Mouse (Mus musculus) liver, embryonic 16.5 days (tissue): Measurements from ENCODE around the gene Ppp2r3a. TPM values are rescaled to one million over a fixed set of nuclear protein-coding genes. Genes with fewer than 3 reads are reported as not detected.

Source experiments
- ATAC-seq: fragments of 200-750 bp; cut with Nextera tagmentation; 2 replicates; pipeline ENCODE4 v1.8.0; 2017; ENCODE audit warnings: low read depth, mild to moderate bottlenecking, moderate number of reproducible peaks, moderate library complexity
- H3K27ac ChIP-seq: fragments of 300-500 bp; sonication (generic); 2 replicates; pipeline ENCODE4 v1.5.1; 2014; ENCODE audit warnings: mild to moderate bottlenecking, low read length
- H3K27me3 ChIP-seq: fragments of 300-500 bp; sonication (generic); 2 replicates; pipeline ENCODE4 v1.6.1; 2014; ENCODE audit warnings: low read depth, low read length, mixed read lengths; ENCODE audit not compliant: control insufficient read depth, insufficient read depth
- H3K36me3 ChIP-seq: fragments of 300-500 bp; sonication (generic); 2 replicates; pipeline ENCODE4 v1.6.1; 2014; ENCODE audit warnings: mild to moderate bottlenecking; ENCODE audit not compliant: control insufficient read depth, insufficient read depth
- H3K4me1 ChIP-seq: fragments of 300-500 bp; sonication (generic); 2 replicates; pipeline ENCODE4 v1.6.1; 2014; ENCODE audit warnings: low read depth, low read length, mixed read lengths; ENCODE audit not compliant: control insufficient read depth
- H3K4me2 ChIP-seq: fragments of 300-500 bp; sonication (generic); 2 replicates; pipeline ENCODE4 v1.6.1; 2014; ENCODE audit warnings: low read depth, low read length, mixed read lengths
- H3K4me3 ChIP-seq: fragments of 300-500 bp; sonication (generic); 2 replicates; pipeline ENCODE4 v1.5.1; 2014; ENCODE audit warnings: low read depth, mild to moderate bottlenecking, low read length
- H3K9ac ChIP-seq: fragments of 300-500 bp; sonication (generic); 2 replicates; pipeline ENCODE4 v1.6.1; 2014; ENCODE audit warnings: low read depth, low read length
- H3K9me3 ChIP-seq: fragments of 300-500 bp; sonication (generic); replicated peaks from 2 replicates; pipeline ENCODE4 v1.6.1; 2016; ENCODE audit warnings: low read length; ENCODE audit not compliant: control insufficient read depth
- WGBS: fragments of 180-500 bp; shearing (Covaris S2); extraction: QIAGEN DNeasy Blood & Tissue Kit; methylation state at CpG from one replicate; pipeline ENCODE4 v1.1.7; 2014; ENCODE audit not compliant: insufficient replicate concordance; 5-methylcytosine and 5-hydroxymethylcytosine counted together
- polyA plus RNA-seq: library from polyadenylated mRNA; unstranded; fragments of >200 nt; fragmentation: Nextera tagmentation; extraction: Ambion mirVana; gene quantifications from 2 replicates; pipeline ENCODE4 v1.2.1, GENCODE M21; 2015

Ppp2r3a gene
- 3.8 and 4.5 TPM in 2 replicates for polyA plus RNA-seq

GRCm38 (mm10) chr9:101251644-101252337, at the start of gene Ppp2r3a:
TSS of gene Ppp2r3a (minus strand) at chr9:101251795.
- Histone ChIP-seq H3K4me1 (peaks cover 20% of the 10 kb centered on the region), H3K9ac (peak within 1 kb of the TSS; percentile 87), H3K36me3 (no peaks in the 10 kb centered on the region), H3K27me3 (no peaks in the 10 kb centered on the region), H3K27ac (peak within 1 kb of the TSS; percentile 87), H3K9me3 (no peaks in the 10 kb centered on the region), H3K4me3 (peak within 1 kb of the TSS; percentile 83), H3K4me2 (peak within 1 kb of the TSS; percentile 95)
- WGBS, result under 1% methylated on average over 46 of the region's 50 CpGs
- peak; percentile 88 for ATAC-seq

DNA sequence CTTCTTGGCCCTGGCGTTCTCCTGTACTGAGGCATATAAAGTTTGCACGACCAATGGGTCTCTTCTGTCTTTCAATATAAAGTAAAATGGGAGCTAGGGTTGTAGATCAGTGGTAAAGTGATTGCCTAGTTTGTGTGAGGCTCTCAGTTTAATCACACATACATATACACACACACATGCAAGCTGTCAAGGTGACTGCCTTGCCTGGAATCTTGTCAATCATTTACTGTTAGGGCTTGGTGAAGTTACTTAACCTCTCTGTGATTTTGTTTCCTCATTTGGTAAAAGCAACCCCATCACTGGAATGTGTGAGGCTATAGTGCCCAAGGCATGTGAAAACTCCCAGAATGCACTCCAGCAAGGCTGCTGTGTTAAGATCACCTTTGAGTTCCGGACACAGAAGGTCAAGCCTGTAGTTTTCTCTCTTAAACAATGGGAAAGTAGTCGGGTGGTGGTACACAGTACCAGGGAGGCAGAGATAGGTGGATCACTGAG, 48.9 kb upstream of the Ppp2r3a start:
- H3K36me3 ChIP-seq, result no peaks in the 10 kb centered on the region
- H3K27me3 ChIP-seq, result no peaks in the 10 kb centered on the region
- no peak for ATAC-seq
- H3K4me3 ChIP-seq, result no peak overlapping the region
- no peaks in the 10 kb centered on the region for H3K9me3 ChIP-seq
- WGBS, result 55% methylated on average over 4 of the region's 4 CpGs
- H3K4me1 ChIP-seq, result no peaks in the 10 kb centered on the region
- H3K9ac ChIP-seq, result no peak overlapping the region
- no peak overlapping the region for H3K27ac ChIP-seq
- no peak overlapping the region for H3K4me2 ChIP-seq

GRCm38 (mm10) chr9:101291676-101292660, 40.4 kb upstream of the Ppp2r3a start:
- no peaks in the 10 kb centered on the region for H3K9me3 ChIP-seq
- no peak overlapping the region for H3K4me2 ChIP-seq
- H3K9ac ChIP-seq, result no peak overlapping the region
- 70% methylated on average over 19 of the region's 19 CpGs for WGBS
- H3K4me1 ChIP-seq, result no peaks in the 10 kb centered on the region
- no peak overlapping the region for H3K27ac ChIP-seq
- H3K4me3 ChIP-seq, result no peak overlapping the region
- no peaks in the 10 kb centered on the region for H3K36me3 ChIP-seq
- ATAC-seq, result no peak
- H3K27me3 ChIP-seq, result no peaks in the 10 kb centered on the region

GRCm38 (mm10) chr9:101290876-101291275, 39.3 kb upstream of the Ppp2r3a start:
- Histone ChIP-seq H3K27ac (no peak overlapping the region), H3K9ac (no peak overlapping the region), H3K36me3 (no peaks in the 10 kb centered on the region), H3K27me3 (no peaks in the 10 kb centered on the region), H3K9me3 (no peaks in the 10 kb centered on the region), H3K4me3 (no peak overlapping the region), H3K4me2 (no peak overlapping the region), H3K4me1 (no peaks in the 10 kb centered on the region)
- 63% methylated on average over 1 of the region's 1 CpGs for WGBS
- no peak for ATAC-seq

GRCm38 (mm10) chr9:101289750-101290149, 38.2 kb upstream of the Ppp2r3a start:
- H3K9me3 ChIP-seq, result no peaks in the 10 kb centered on the region
- H3K27ac ChIP-seq, result no peak overlapping the region
- H3K9ac ChIP-seq, result no peak overlapping the region
- ATAC-seq, result no peak
- no peaks in the 10 kb centered on the region for H3K4me1 ChIP-seq
- no peaks in the 10 kb centered on the region for H3K27me3 ChIP-seq
- H3K4me2 ChIP-seq, result no peak overlapping the region
- H3K4me3 ChIP-seq, result no peak overlapping the region
- no peaks in the 10 kb centered on the region for H3K36me3 ChIP-seq
- 74% methylated on average over 11 of the region's 11 CpGs for WGBS

DNA sequence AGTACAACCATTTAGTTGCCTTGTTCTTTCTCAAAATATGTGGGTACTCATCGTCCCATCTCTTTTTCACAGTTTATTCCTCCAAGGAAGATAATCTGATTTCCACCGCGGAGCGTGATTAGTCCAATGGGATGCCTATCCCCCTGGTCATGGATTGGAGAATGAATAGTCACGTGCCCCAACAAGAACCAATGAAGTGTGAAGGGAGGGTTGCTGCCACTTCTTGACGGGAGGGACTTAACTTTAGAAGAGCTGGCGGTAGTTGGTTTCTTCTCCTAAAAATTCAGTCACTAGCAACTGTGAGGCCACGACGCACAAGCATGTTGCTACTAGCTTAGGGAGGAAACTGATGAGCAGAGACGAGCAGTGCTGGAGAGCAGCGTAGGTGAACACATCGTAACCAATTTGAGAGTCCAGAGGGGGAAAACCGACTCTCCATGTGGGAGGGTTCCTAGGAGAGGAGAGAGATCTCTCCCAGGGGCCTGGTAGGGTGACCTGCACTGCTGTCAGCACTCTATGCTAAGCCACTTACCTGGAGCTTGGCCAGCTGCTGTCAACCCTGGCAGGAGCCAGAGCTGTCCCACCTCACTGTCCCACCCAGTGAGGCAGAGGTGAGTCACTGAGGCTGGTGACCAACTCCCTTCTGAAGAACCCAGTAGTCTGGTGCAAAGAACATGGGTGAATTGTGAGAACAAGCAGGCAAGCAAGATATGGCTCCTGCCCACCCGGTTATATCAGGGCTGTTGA, 37.5 kb upstream of the Ppp2r3a start:
- 74% methylated on average over 14 of the region's 14 CpGs for WGBS
- Histone ChIP-seq H3K9ac (no peak overlapping the region), H3K9me3 (no peaks in the 10 kb centered on the region), H3K36me3 (no peaks in the 10 kb centered on the region), H3K27me3 (no peaks in the 10 kb centered on the region), H3K4me3 (no peak overlapping the region), H3K4me2 (no peak overlapping the region), H3K27ac (no peak overlapping the region), H3K4me1 (no peaks in the 10 kb centered on the region)
- no peak for ATAC-seq

DNA sequence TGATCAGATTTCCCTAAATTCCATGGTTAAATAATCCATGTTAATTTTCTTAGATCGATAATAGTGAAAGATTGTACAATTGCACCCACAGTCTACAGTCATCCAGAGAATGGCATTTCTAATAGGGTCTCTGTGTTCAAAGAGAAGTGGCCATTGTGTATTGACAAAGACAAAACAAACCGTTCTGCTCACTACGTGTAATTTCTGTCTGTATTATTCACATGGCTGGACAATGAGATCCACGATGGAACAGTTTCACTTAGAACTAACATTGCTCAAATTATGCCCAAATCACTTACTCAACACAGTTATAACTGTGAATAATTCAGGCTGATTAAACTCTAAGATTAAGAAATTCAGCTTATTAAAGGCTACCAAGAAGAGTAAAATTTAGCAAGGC, 35.2 kb upstream of the Ppp2r3a start:
- Histone ChIP-seq H3K4me2 (no peak overlapping the region), H3K9ac (no peak overlapping the region), H3K4me1 (no peaks in the 10 kb centered on the region), H3K4me3 (no peak overlapping the region), H3K36me3 (no peaks in the 10 kb centered on the region), H3K27me3 (no peaks in the 10 kb centered on the region), H3K27ac (no peak overlapping the region), H3K9me3 (no peaks in the 10 kb centered on the region)
- ATAC-seq, result no peak
- WGBS, result 63% methylated on average over 4 of the region's 4 CpGs

DNA sequence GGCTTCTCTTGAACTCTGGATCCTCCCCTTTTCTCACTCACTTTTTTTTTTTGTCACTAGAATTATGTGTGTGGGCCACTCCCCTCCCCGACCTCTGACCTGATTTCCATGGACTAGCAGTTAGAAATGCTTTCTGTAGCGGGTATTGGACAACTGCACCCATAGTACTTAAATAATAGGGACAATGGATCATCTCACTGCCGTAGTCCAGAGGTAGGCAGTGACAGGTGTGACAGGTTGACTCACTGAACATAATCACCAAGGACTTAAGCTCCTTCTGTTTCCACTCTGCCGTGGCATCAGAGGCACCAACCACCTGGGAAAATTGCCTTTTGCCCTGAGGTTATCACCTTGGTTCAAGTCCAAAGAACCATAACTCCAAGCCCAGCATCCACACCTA, 32.5 kb upstream of the Ppp2r3a start:
- Histone ChIP-seq H3K9me3 (no peaks in the 10 kb centered on the region), H3K36me3 (no peaks in the 10 kb centered on the region), H3K27ac (no peak overlapping the region), H3K9ac (no peak overlapping the region), H3K4me2 (no peak overlapping the region), H3K4me3 (no peak overlapping the region), H3K4me1 (no peaks in the 10 kb centered on the region), H3K27me3 (no peaks in the 10 kb centered on the region)
- ATAC-seq, result no peak
- WGBS, result 62% methylated on average over 4 of the region's 4 CpGs
